In the genomic region with DNA sequence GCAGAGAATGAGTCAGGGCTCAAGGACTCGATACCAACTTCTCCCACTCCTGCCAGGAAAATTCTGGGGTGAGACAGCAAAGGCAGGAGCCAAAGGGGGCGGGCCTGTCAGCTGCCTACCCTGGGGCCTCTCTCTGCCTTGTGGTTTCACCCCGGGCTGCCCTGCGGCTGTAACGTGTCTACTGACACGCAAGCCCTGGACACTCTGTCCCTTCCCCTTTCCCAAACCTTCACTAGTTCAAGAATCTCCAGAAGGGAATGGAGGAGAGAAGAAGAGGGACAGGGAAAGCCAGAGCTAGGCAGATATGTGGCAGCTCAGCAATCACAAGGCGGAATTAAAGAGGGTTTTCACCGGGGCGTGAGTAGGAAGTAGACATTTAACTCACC, we compare ENCODE assay signal across 1 mouse cellular context.
TF ChIP-seq lines count a peak whose summit lies in the region.

No protein-coding gene starts in this region.

TF ChIP-seq in CH12.LX, 34 proteins besides CTCF, POLR2A, EP300 and RAD21:
- TF ChIP-seq E2F4 (IDR thresholded peaks at IDR 0.05; ENCODE audit: insufficient replicate concordance, low read depth, low read length) (no peak), NRF1 (IDR thresholded peaks at IDR 0.05; ENCODE audit: low read depth, low read length) (no peak), NELFE (IDR thresholded peaks at IDR 0.05; ENCODE audit: low read depth, low read length) (no peak; the same call in 1 of the 2 replicates), USF1 (IDR thresholded peaks at IDR 0.05; ENCODE audit: low read depth, low read length) (no peak), KAT2A (IDR thresholded peaks at IDR 0.05; ENCODE audit: insufficient replicate concordance, low read length) (no peak), MAZ (IDR thresholded peaks at IDR 0.05; ENCODE audit: low read depth, low read length) (no peak; the same call in 1 of the 2 replicates), SIN3A (IDR thresholded peaks at IDR 0.05; ENCODE audit: low read length) (peak; percentile 30; the same call in 1 of the 2 replicates), POLR2AphosphoS2 (IDR thresholded peaks at IDR 0.05; ENCODE audit: low read depth, low read length) (no peak), TCF12 (IDR thresholded peaks at IDR 0.05; ENCODE audit: low read depth, low read length) (peak; percentile 82; the same call in 1 of the 2 replicates), MXI1 (IDR thresholded peaks at IDR 0.05; ENCODE audit: low read depth, low read length) (peak; percentile 76), USF2 (conservative IDR thresholded peaks at IDR 0.05; ENCODE audit: low read depth, low read length) (no peak), MYC (IDR thresholded peaks at IDR 0.05; ENCODE audit: low read depth, low read length) (peak; percentile 43; the same call in 1 of the 2 replicates), ZNF384 (IDR thresholded peaks at IDR 0.05; ENCODE audit: low read depth, low read length) (no peak), PAX5 (IDR thresholded peaks at IDR 0.05; ENCODE audit: low read length) (no peak), ELF1 (IDR thresholded peaks at IDR 0.05; ENCODE audit: low read depth, low read length) (peak; percentile 42; the same call in 1 of the 2 replicates), MAFK (IDR thresholded peaks at IDR 0.05; ENCODE audit: insufficient replicate concordance, low read length) (no peak), GABPA (IDR thresholded peaks at IDR 0.05; ENCODE audit: insufficient replicate concordance, low read depth, low read length) (no peak), TBP (conservative IDR thresholded peaks at IDR 0.05; ENCODE audit: low read depth, low read length) (peak; percentile 48; the same call in 1 of the 2 replicates), ZKSCAN1 (IDR thresholded peaks at IDR 0.05; ENCODE audit: borderline replicate concordance, low read depth, low read length) (no peak), CHD2 (IDR thresholded peaks at IDR 0.05; ENCODE audit: low read length) (no peak), MEF2A (IDR thresholded peaks at IDR 0.05; ENCODE audit: borderline replicate concordance, low read depth, low read length) (peak; percentile 36; the same call in 1 of the 2 replicates), SMC3 (IDR thresholded peaks at IDR 0.05; ENCODE audit: low read depth, low read length) (no peak), HCFC1 (IDR thresholded peaks at IDR 0.05; ENCODE audit: low read depth, low read length) (no peak), CHD1 (IDR thresholded peaks at IDR 0.05; ENCODE audit: low read depth, low read length) (no peak), JUN (IDR thresholded peaks at IDR 0.05; ENCODE audit: insufficient read depth, low read depth, low read length) (no peak), ZMIZ1 (IDR thresholded peaks at IDR 0.05; ENCODE audit: low read depth, low read length) (no peak), MAX (IDR thresholded peaks at IDR 0.05; ENCODE audit: low read length) (no peak), IRF4 (IDR thresholded peaks at IDR 0.05; ENCODE audit: low read depth, low read length) (peak; percentile 64), BHLHE40 (IDR thresholded peaks at IDR 0.05; ENCODE audit: low read depth, low read length) (peak; percentile 88), UBTF (IDR thresholded peaks at IDR 0.05; ENCODE audit: low read depth, low read length) (no peak; the same call in 1 of the 2 replicates), JUND (conservative IDR thresholded peaks at IDR 0.05; ENCODE audit: low read depth, low read length) (no peak), ETS1 (conservative IDR thresholded peaks at IDR 0.05; ENCODE audit: low read depth, low read length) (peak; percentile 40; the same call in 1 of the 2 replicates), RCOR1 (conservative IDR thresholded peaks at IDR 0.05; ENCODE audit: low read depth, low read length) (no peak), ZC3H11A (IDR thresholded peaks at IDR 0.05; ENCODE audit: low read depth, low read length) (no peak)
